Mouse (Mus musculus): ENCODE data around the gene Mdn1. TPM values are rescaled to one million over a fixed set of nuclear protein-coding genes. Genes with fewer than 3 reads are reported as not detected.

Mdn1 gene
- 10 to 100 TPM; 28.6 to 35.6 TPM for total RNA-seq (2021)

DNA sequence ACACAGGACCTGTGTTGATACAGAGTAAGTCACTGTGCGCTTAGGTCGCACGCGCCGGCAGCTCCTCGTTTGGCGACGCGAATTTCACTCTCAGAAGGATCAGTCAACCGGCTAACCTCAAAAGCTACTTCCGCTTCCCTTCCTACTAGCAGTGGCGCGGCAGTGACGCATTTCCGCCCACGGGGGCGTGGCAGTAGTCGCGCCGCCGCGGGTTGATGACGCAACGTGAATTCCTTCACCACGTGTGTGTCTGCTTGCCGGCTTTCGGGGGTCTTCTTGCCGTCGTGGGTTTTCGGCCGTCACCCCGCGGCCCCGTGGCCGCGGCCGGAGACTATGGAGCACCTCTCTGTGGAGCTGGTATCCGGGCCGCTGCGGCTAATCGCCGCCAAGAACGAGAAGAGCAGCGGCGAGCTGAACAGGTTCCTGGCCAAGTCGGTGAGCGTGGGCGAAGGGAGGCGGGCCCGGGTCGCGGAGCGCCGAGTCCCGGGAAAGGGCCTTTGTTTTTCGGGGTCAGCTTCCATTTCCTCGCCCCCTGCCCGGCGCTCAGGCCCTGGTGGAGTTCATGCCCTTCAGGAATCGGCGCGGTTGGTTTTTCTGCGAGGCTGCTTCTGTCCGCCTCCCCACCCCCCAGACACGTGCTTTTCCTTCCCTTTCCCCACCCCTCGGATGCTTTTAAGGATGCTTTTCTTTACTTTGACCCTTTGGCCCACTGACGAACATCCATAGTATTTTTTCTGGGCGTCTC lies at the start of gene Mdn1:
Mdn1 (plus strand) TSS at position 202 of the 745 bp plus-strand sequence.
- intact Hi-C loops (cut with DNase I): no loop called here

GRCm38 (mm10) chr4:32615034-32615881 lies 41.7 kb upstream of the Mdn1 start, which contains the start of gene Casp8ap2:
Casp8ap2 (plus strand) TSS chr4:32615451.
- intact Hi-C loops (cut with DNase I): no loop called here
- DNase-seq (ENCODE audit: extremely low spot score in 1 of 2, low spot score in 2 of 2): peak; percentile 98 to 99

More for the DNA sequence above, at the start of gene Mdn1:
- peak; percentile 96 to 97 for DNase-seq (ENCODE audit: extremely low spot score in 1 of 2, low spot score in 2 of 2)

- intact Hi-C loops (cut with DNase I): no loop called here
- DNase-seq (ENCODE audit: extremely low spot score in 1 of 2, low spot score in 2 of 2): no peak
Observed at GRCm38 (mm10) chr4:32621637-32622036, 35.3 kb upstream of the Mdn1 start.

DNA sequence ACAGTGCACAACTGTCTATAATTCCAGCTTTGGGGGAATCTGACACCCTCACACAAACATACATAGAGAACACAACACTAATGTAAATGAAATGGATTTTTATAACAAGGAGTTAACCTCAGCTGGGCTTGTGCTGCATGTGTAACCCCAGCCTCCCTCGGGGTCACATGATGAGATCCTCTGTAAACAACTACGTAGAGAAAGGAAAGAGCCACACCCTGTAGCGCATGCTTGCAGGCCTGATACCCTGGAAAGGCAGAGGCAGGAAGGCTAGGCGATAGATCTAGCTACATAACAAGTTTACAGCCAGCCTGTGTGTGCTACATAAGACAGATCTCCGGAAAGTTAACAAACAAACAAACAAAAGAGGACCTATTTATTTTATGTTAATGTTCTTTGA lies 5.2 kb upstream of the Mdn1 start:
- intact Hi-C loops (cut with DNase I): no loop called here
- no peak for DNase-seq (ENCODE audit: extremely low spot score in 1 of 2, low spot score in 2 of 2)

DNA sequence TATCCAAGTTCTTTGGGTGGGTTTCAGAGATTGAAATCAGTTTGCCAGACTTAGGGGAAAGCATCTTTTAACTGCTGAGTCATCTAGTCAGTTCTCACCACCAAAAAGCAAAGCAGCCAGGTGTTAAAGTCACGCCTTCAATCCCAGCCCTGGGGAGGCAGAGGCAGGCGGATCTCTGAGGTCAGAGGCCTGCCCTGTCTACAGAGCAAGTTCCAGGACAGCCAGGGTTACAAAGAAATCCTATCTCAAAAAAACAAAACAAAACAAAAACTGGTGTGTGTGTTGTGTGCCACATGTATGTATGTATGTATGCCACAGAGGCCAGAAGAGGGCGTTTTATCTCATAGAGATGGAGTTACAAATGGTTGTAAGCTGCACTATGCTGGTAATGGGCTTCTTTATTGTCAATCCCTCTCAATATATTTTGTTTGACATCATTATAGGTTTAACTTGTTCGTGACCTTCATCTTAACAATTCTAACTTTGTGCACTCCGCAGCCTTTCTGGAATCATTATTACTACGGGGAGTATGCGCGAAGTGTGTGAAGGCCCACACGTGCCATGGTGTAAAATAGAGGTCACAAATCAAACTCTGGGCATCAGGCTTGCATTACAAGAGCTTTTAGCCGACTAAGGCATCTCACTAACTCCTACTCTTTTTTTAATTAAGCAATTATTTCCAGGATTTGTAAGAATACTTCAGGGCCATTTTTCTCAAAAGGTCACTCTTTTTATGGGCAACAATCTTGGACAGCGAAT lies 594 bp upstream of the Mdn1 start:
- intact Hi-C loops (cut with DNase I): no loop called here

DNA sequence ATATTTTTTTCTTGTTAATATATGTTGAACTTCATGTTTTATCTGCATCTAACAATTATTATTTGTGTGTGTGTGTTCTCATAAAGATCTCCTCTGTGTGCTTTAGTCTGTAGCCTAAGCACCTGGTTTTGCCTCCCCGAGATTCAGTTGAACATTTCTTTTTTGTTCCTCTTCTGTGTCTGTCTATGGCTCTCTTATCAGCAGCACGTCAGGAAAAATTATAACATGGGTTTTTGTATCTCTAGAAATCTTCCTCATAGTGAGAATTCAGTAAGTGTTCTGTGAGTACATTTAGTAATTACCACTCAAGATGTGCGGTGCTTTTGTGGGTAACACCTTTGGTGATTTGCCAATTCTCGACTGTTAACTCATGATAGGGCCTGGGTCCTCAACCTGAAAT lies 8.9 kb downstream of the Mdn1 start:
- no peak for DNase-seq (ENCODE audit: extremely low spot score in 1 of 2, low spot score in 2 of 2)
- intact Hi-C loops (cut with DNase I): no loop called here

More for the DNA sequence above, 594 bp upstream of the Mdn1 start:
- no peak for DNase-seq (ENCODE audit: extremely low spot score in 1 of 2, low spot score in 2 of 2)

GRCm38 (mm10) chr4:32668291-32668690 lies 11.4 kb downstream of the Mdn1 start:
- intact Hi-C loops (cut with DNase I): no loop called here
- no peak for DNase-seq (ENCODE audit: extremely low spot score in 1 of 2, low spot score in 2 of 2)

DNA sequence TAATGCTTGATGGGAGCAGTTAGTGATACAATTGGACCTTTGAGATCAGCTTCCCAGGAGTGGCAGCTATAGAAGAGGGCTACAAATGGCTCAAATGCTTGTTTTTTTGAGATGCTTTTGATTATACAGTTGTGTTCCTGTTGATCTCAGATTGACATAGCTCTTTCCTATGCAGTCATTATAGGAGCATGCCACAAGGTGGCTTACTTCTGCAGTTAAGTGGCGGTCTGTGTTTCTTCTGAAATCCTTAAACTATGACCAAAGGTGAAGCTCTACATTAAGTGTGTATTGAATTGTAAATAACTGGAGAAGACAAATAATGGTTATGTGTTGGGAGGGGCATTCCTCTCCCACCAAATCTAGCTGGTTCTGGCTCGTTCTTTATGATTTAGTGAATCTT lies 12.9 kb downstream of the Mdn1 start:
- intact Hi-C loops (cut with DNase I): no loop called here
- DNase-seq (ENCODE audit: extremely low spot score in 1 of 2, low spot score in 2 of 2): no peak

DNA sequence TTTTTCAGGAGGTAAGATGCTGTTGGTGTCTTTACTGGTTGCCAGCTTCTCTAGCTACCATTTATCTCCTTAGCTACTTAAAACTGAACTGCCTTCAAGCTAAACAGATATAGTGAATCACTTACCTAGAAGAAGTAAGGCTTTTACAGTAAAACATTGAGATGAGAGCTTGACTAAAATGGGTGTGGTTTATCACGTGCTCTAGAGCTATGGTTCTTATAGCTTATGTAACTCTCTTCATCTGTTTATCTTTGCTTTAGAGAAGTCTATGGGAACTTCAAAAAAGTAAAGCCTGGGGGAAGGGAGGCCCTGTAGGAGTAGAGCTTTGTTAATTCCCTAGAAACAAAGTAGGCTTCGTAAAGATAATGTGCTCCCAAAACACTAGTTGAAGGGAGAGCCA lies 17.1 kb downstream of the Mdn1 start:
- intact Hi-C loops (cut with DNase I): no loop called here
- DNase-seq (ENCODE audit: extremely low spot score in 1 of 2, low spot score in 2 of 2): no peak

GRCm38 (mm10) chr4:32677471-32677870 lies 20.6 kb downstream of the Mdn1 start:
- no peak for DNase-seq (ENCODE audit: extremely low spot score in 1 of 2, low spot score in 2 of 2)
- intact Hi-C loops (cut with DNase I): no loop called here

GRCm38 (mm10) chr4:32680843-32681242 lies 23.9 kb downstream of the Mdn1 start:
- intact Hi-C loops (cut with DNase I): loop anchor here (5.0 kb wide), 1 partner anchor 51 kb away; no protein-coding TSS in a partner anchor
- no peak for DNase-seq (ENCODE audit: extremely low spot score in 1 of 2, low spot score in 2 of 2)

DNA sequence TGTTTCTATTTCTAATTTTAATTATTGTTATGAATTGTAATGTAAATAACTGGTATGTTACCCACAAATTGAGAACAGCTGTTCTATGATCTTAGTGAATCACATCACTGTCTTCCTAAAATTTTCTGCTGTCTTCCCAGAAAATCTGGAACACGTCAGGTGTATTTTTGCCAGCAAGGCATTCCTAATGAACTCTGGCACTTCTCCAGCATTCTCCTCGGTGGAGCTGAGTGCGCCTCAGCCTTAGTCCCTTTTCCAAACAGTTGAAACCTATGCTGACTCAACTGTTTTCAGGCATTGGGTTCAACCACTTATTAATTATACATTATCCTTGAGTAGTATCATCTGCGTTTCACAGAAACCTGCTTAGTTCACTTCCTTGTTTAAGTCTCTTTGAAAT lies 25.6 kb downstream of the Mdn1 start:
- no peak for DNase-seq (ENCODE audit: extremely low spot score in 1 of 2, low spot score in 2 of 2)
- intact Hi-C loops (cut with DNase I): loop anchor here (5.0 kb wide), 1 partner anchor 50 kb away; no protein-coding TSS in a partner anchor

DNA sequence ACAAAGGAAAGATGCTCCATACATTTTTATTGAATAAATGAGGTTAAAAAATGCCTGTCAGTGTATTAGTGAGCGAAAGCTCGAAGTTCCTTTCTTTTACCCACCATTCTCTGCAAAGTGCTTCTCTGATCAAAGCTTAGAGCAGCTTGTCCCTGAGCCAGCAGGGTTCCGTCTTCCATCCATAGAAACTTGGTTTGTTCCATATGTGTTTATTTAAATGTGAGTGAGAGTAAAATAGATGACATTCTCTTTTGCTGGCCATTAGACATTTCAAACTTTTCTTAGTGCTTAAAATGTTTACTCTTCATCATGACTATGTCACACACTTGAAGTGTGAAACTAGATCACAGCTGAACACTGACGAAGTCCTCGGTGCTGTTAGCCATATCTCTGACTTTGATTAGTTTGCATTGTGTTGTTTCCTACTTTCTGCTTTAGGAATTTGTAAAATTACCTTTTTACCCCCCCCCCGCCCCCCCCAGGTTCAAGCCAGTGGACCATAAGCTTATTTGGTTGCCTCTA lies 26.2 kb downstream of the Mdn1 start:
- no peak for DNase-seq (ENCODE audit: extremely low spot score in 1 of 2, low spot score in 2 of 2)
- intact Hi-C loops (cut with DNase I): loop anchor here (5.0 kb wide), 1 partner anchor 49 kb away; no protein-coding TSS in a partner anchor

DNA sequence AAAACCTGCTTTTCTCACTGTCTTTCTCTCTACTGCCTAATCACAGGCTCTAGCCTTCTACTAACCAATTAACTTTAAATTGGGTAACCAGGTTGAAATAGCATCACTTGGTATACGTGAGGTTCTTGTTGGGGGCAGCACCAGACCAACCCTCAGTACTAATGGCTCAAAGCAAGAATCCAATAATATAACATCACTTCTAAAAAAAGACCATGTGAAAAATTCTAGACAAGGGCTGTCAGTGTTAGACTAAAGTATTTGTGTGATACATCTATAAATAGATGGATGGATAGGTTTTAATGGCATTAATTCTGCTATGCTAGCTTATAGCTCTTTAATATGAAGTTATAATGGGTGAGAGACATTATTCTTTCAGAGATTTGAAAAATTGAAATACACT lies 60.8 kb downstream of the Mdn1 start:
- no peak for DNase-seq (ENCODE audit: extremely low spot score in 1 of 2, low spot score in 2 of 2)
- intact Hi-C loops (cut with DNase I): loop anchor here (5.0 kb wide), 1 partner anchor 40 kb away; no protein-coding TSS in a partner anchor

DNA sequence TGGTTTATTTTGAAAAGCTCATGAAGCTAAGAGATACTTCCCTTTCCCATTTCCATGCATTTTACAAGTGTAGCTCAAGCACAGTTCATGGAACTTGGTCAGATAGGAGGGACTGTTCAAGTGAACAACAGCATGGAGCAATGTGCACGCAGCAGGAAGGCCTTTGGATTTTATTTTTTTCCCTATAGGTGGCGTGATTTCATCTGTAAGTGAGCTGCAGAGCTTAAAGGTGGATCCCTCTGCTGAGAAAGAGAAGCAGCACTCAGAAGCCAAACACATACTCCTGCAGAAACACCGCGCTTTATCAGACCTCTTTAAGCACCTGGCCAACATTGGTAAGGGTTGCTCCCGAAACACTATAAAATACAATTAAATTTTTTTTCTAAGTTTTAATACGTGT lies 88.5 kb downstream of the Mdn1 start:
- intact Hi-C loops (cut with DNase I): no loop called here
- DNase-seq (ENCODE audit: extremely low spot score in 1 of 2, low spot score in 2 of 2): no peak

DNA sequence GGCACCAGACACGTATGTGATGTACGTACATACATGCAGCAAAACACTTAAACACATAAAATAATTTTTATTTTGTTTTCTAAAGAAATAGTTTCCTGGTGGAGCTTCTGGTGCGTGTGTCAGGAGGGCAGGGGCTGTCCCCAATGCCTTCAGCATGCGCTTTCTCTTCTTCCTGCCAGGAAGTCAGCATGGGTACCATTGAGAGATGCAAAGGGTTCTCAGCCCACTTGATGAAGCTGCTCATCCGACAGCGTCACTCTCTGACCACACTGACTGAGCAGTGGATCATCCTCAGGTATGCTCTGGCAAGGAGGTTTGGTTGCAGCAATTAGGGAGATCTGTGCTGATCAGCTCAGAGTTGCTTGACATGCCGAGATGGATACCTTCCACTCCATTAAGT lies 91.5 kb downstream of the Mdn1 start:
- DNase-seq (ENCODE audit: extremely low spot score in 1 of 2, low spot score in 2 of 2): no peak
- intact Hi-C loops (cut with DNase I): no loop called here

DNA sequence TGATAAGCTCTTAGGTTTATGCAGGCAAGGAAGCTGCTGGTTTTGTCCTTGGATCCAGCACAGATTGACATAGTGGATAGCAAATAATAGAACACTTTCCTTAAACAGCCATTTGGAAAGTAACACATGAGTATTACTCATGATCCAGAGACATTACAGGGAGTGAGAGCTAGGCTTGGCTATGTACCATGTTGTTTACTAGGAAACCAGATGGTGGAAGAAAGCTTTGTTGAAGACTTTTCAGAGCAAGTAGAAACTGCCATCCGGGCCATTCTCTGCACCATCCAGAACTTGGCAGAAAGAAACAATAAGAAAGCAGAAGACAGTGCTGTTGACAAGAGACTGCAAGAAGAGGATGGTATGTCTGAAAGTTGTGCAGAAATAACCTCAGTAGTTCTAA lies 93.8 kb downstream of the Mdn1 start:
- intact Hi-C loops (cut with DNase I): no loop called here
- peak in 1 of 2 experiments; percentile 16 for DNase-seq (ENCODE audit: extremely low spot score in 1 of 2, low spot score in 2 of 2)

- intact Hi-C loops (cut with DNase I): loop anchor here (5.0 kb wide), 1 partner anchor 40 kb away; no protein-coding TSS in a partner anchor
- DNase-seq (ENCODE audit: extremely low spot score in 1 of 2, low spot score in 2 of 2): peak in 1 of 2 experiments; percentile 34
Observed at GRCm38 (mm10) chr4:32757430-32757829, 100.5 kb downstream of the Mdn1 start.

DNA sequence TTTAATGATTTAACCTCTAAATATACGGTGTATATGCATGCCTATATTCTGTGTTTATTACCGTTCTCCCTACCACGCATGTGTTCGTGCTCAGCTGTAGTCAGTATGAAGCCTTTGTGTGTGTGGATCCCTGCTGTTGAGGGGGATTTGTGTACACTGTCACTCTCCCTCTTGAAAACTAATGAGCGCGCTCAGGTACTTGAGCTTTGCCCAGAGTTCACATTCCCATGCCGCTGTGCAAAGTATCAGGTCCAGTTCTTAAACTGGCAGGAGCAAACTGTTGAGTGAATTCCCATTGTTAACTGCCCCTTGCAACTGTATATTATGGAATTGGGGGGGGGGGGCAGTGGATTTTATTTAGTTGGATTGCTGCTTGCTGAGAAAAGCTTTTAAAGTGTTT lies 110.6 kb downstream of the Mdn1 start:
- intact Hi-C loops (cut with DNase I): loop anchor here (10.0 kb wide), 1 partner anchor 187 kb away; the partner anchor contains the start of gene Ankrd6
- no peak for DNase-seq (ENCODE audit: extremely low spot score in 1 of 2, low spot score in 2 of 2)
